Mouse (Mus musculus) midbrain, embryonic 10.5 days (tissue): ENCODE results near the gene Espl1. TPM values are rescaled to one million over a fixed set of nuclear protein-coding genes. Genes with fewer than 3 reads are reported as not detected.

Source experiments
- DNase-seq: peaks from one replicate; pipeline ENCODE4 v3.0.0-alpha.2; 2017; ENCODE audit warnings: low spot score
- H3K27ac ChIP-seq: fragments of 300-500 bp; sonication (generic); replicated peaks from 2 replicates; pipeline ENCODE4 v1.5.1; 2016; ENCODE audit warnings: mild to moderate bottlenecking
- H3K27me3 ChIP-seq: fragments of 300-500 bp; sonication (generic); 2 replicates; pipeline ENCODE4 v1.6.1; 2016; ENCODE audit warnings: low read depth, mild to moderate bottlenecking; ENCODE audit not compliant: poor library complexity, severe bottlenecking
- H3K36me3 ChIP-seq: fragments of 300-500 bp; sonication (generic); 2 replicates; pipeline ENCODE4 v1.6.1; 2016; ENCODE audit warnings: mild to moderate bottlenecking, moderate library complexity
- H3K4me1 ChIP-seq: fragments of 300-500 bp; sonication (generic); 2 replicates; pipeline ENCODE4 v1.6.1; 2016
- H3K4me3 ChIP-seq: fragments of 300-500 bp; sonication (generic); 2 replicates; pipeline ENCODE4 v1.5.1; 2016; ENCODE audit warnings: mild to moderate bottlenecking, moderate library complexity
- H3K9me3 ChIP-seq: fragments of 300-500 bp; sonication (generic); replicated peaks from 2 replicates; pipeline ENCODE4 v1.6.1; 2016; ENCODE audit warnings: mild to moderate bottlenecking
- WGBS: fragments of 180-500 bp; shearing (Covaris S2); methylation state at CpG from one replicate; pipeline ENCODE4 v1.1.7; 2016; 5-methylcytosine and 5-hydroxymethylcytosine counted together
- polyA plus RNA-seq: library from polyadenylated mRNA; unstranded; fragments of >200 nt; fragmentation: Nextera tagmentation; extraction: Ambion mirVana; gene quantifications from 2 replicates; pipeline ENCODE4 v1.2.1, GENCODE M21; 2016

Espl1 gene
- polyA plus RNA-seq, 1 experiment from 2014 or later = 54.4 TPM

DNA sequence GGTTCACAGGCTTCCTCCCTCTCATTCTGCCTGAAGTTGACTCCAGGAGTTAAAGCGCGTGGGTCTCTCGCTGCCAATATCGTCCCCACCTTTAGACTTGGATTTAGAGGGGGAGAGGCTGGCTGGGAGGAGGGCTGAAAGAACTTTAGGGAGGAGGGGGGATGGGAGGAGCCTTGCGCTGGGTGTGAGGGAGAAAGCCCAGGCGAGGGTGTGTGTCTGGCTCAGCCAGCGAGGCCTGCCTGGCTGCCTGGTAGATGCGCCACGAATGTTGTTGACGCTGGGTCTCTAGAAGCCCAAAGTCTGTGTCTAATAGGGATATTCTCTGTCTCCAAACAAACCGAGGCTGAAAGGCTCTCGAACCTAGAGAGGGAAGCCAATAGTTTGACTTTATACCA, 38.0 kb upstream of the Espl1 start:
- H3K9me3 ChIP-seq = no peaks in the 10 kb centered on the region
- H3K4me1 ChIP-seq = peaks cover 42% of the 10 kb centered on the region
- WGBS = 4% methylated on average over 12 of the region's 12 CpGs
- DNase-seq = peak; percentile 46
- no peaks in the 10 kb centered on the region for H3K36me3 ChIP-seq
- H3K27ac ChIP-seq = 0 out of 2 replicates have a peak overlapping the region, but pooled peaks have one; percentile 29
- H3K27me3 ChIP-seq = peaks cover 81% of the 10 kb centered on the region
- H3K4me3 ChIP-seq = peak overlapping the region; percentile 66

DNA sequence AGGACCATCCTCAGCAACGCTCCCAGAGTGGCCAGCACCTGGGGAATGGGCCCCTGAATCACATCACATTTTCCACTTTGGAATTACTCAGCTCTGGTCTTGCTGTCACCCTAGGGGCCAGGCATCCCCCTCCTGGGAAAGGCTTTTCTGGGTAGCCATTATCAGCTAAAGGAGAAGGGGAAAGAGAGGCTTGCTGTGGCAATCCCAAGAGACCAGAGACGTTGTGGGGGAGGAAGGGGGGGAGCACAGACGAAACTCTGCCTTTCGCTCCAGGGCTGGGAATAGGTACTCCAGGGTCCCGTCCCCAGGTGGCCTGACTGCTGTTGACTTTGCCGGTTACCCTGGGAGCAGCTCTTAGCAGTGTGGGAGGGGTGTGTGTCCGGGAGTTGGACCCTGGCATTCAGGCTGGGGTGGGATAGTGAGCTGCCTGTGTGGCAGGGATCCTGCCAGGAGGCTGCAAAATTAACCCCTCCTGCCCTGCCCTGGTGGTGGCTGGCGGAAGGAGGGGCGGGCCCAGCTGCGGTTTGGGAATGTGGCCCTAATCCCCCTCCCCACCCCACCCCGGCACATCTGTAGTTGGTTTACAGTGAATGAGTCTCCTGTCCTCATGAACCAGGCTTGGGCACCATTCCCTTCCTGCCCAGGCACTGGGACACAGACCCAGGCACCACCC, 37.3 kb upstream of the Espl1 start:
- Histone ChIP-seq H3K4me3 (0 out of 2 replicates have a peak overlapping the region, but pooled peaks have one; percentile 5), H3K27me3 (peaks cover 81% of the 10 kb centered on the region), H3K36me3 (no peaks in the 10 kb centered on the region), H3K4me1 (peaks cover 42% of the 10 kb centered on the region), H3K27ac (peak overlapping the region; percentile 29; the same call in 1 of the 2 replicates), H3K9me3 (no peaks in the 10 kb centered on the region)
- 8% methylated on average over 11 of the region's 11 CpGs for WGBS
- DNase-seq = no peak

DNA sequence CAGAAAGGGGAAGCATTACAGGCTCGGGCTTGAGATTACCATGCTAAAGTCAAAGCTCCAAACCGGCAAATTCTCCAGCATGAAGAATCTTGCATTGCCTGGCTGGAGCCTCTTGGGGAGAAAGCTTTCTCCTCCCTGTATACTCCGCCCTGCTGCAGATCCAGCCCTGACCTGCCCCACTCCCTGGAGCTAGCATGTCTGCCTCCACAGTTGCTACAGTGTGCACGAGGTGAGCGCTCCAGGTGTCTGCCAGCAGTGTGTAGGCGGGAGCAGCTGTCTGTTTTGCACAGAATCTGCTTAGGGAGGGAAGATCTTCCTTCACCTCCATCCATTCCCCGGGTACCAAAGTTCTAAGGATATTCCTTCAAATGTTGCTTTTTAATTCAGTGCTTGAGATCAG, 33.5 kb upstream of the Espl1 start:
- Histone ChIP-seq H3K9me3 (no peaks in the 10 kb centered on the region), H3K4me3 (no peak overlapping the region), H3K36me3 (no peaks in the 10 kb centered on the region), H3K27ac (no peak overlapping the region), H3K4me1 (peaks cover 21% of the 10 kb centered on the region), H3K27me3 (peaks cover 42% of the 10 kb centered on the region)
- WGBS = 48% methylated on average over 7 of the region's 7 CpGs
- no peak for DNase-seq

DNA sequence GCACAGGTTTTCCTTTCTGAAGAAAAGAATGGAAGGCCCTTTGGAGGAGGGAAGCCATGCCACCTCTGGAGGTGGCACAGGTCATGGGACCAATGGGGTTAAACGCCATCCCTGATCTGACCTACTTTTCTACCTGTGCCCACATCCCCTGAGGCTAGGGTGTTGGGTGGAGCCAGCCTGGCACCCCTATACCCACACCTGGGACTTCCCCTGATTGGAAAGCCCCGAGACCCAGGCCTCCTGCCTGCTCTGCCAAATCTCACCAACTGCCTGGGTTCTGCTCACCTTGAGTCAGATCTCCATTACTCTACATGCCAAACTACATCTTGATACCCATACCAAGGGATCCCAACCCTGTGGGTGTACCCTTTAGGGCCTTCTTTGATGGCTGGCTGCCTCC, 33.0 kb upstream of the Espl1 start:
- no peak for DNase-seq
- Histone ChIP-seq H3K36me3 (no peaks in the 10 kb centered on the region), H3K27me3 (peaks cover 38% of the 10 kb centered on the region), H3K4me3 (no peak overlapping the region), H3K9me3 (no peaks in the 10 kb centered on the region), H3K4me1 (peaks cover 17% of the 10 kb centered on the region), H3K27ac (no peak overlapping the region)
- 81% methylated on average over 2 of the region's 2 CpGs for WGBS

DNA sequence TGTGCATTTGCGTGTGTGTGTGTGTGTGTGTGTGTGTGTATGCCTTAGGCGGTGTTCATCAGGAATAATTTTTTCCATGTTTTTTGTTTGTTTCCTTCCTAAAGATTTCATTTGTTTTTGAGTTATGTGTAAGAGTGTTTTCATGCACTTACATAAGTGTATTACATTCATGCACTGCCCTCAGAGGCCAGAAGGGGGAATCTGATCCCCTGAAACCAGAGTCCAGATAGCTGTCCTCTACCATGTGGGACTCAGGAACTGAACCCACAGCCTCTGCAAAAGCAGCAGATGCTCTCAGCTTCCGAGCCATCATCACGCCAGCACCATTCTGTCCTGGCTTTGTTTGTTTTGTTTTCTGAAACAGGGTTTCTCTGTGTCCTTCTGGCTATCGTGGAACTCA, 30.5 kb upstream of the Espl1 start:
- Histone ChIP-seq H3K4me3 (no peak overlapping the region), H3K36me3 (no peaks in the 10 kb centered on the region), H3K27me3 (peaks cover 27% of the 10 kb centered on the region), H3K4me1 (peaks cover 8% of the 10 kb centered on the region), H3K27ac (no peak overlapping the region), H3K9me3 (no peaks in the 10 kb centered on the region)
- no peak for DNase-seq
- 94% methylated on average over 5 of the region's 5 CpGs for WGBS

DNA sequence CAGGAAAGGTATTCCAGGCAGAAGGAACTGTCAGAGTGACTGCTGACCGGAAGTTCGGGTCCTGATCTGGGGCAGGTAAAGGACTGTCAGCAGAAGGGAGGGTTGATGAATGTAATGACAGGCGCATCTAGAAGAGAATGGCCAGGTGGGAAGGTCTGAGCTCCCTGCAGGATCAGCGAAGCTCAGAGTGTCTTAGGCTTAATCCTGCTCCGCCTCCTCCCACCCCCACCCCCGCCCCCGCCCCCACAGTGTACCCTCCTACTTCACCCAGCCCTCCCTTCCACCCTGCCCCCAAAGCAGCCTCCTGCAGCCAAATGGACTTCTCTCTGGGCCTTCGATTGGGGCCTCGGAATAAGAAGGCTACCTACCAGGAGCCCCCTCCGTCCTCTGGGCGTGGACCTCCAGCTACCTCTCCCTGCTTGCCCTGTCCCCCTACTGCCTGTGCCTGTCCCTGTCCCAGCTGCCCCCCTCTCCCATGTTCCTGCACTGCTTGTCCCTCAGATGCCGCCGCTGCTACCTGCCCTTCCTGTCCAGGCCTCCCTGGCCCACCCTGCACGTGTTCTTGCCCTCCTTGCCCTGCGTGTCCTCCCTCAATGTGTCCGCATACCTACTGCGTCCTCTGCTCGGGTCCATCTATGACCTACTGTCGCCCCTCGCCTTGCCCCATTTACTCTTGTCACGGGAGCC, 25.6 kb upstream of the Espl1 start, which contains the start of gene Gm9918:
Gene Gm9918, plus strand, starts transcription at position 290 of the 687 bp plus-strand sequence.
- 4% methylated on average over 21 of the region's 21 CpGs for WGBS
- Histone ChIP-seq H3K9me3 (no peaks in the 10 kb centered on the region), H3K27ac (peak within 1 kb of the TSS; percentile 68), H3K36me3 (no peaks in the 10 kb centered on the region), H3K4me1 (peaks cover 19% of the 10 kb centered on the region), H3K4me3 (peak within 1 kb of the TSS; percentile 45), H3K27me3 (peaks cover 25% of the 10 kb centered on the region)
- DNase-seq = peak; percentile 26

DNA sequence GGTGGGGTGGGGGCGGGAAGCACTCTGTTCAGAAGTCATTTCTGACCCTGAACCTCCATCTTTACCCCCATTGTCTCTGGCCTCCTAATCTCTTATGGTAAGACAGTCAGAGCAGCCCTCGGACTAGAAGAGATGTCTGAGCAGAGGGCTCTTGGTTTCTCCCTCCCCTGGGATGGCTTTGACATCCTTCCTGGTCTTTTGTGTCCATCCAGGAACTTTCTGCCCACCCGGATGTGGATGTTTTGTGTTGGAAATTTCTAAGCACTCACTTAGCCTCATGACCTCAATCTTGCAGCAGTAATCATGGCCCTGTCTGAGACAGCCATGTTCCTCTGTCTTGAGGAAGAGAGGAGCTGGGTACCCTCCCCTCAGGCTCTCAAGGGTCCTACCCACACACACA, 24.6 kb upstream of the Espl1 start:
- H3K27ac ChIP-seq = no peak overlapping the region
- WGBS = 21% methylated on average over 3 of the region's 3 CpGs

DNA sequence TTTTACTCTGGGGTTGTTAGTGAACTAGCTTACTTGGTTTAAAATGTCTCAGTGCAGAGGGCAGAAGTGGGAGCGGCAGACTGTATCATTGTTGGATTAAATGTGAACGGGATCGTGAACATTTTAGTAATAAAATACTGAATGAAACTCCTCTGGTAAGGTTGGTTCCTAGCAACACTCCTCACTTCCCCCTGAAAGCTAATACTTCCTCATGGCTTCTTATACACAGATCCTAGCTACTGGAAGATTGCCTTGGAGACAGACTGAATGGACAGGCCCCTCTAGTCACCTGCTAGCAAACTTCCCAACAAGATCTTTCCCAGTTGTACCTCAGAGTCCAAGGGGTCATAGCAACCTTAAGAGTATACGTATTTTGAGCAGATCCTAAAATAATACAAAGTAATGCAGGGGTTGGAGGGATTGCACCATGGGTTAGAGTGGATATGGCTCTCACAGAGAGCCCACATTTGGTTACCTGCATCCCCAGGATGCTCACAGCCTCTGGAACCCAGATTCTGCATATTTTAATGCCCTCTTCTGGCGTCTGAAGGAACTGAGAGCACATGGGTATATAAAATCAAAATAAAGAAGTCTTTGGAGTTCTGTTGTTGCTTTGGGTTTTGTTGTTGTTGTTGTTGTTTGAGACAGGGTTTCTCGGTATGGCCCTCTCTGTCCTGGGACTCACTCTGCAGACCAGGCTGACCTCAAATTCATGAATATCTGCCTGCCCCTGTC, 21.9 kb upstream of the Espl1 start:
- H3K4me1 ChIP-seq = peaks cover 26% of the 10 kb centered on the region
- H3K9me3 ChIP-seq = no peaks in the 10 kb centered on the region
- H3K4me3 ChIP-seq = no peak overlapping the region
- H3K27ac ChIP-seq = no peak overlapping the region
- H3K36me3 ChIP-seq = no peaks in the 10 kb centered on the region
- 73% methylated on average over 6 of the region's 6 CpGs for WGBS
- H3K27me3 ChIP-seq = peaks cover 25% of the 10 kb centered on the region
- DNase-seq = no peak

More for the DNA sequence above, 24.6 kb upstream of the Espl1 start:
- peaks cover 19% of the 10 kb centered on the region for H3K4me1 ChIP-seq
- peaks cover 25% of the 10 kb centered on the region for H3K27me3 ChIP-seq
- no peak for DNase-seq
- H3K4me3 ChIP-seq = no peak overlapping the region
- H3K36me3 ChIP-seq = no peaks in the 10 kb centered on the region
- H3K9me3 ChIP-seq = no peaks in the 10 kb centered on the region

DNA sequence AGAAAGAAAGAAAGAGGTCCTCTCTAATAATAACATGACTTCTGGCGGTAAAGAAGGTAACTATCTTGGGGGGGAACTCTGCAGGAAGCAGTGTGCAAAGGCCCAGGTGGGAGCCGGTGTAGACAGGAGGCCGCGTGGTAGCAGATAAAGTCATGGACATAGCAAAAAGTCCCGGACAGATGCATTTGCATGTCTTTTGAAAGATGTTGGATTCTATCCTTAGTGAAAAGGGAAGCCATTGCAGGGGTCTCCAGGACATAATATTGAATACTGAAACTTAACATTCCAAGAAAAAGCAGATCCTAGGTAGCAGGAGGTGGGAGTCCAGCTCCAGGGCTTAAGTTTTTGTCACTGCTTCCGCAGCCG, 17.4 kb upstream of the Espl1 start:
- peaks cover 24% of the 10 kb centered on the region for H3K4me1 ChIP-seq
- peak overlapping the region; percentile 94 for H3K27ac ChIP-seq
- no peaks in the 10 kb centered on the region for H3K9me3 ChIP-seq
- no peaks in the 10 kb centered on the region for H3K27me3 ChIP-seq
- peaks cover 27% of the 10 kb centered on the region for H3K36me3 ChIP-seq
- WGBS = 38% methylated on average over 7 of the region's 7 CpGs
- peak overlapping the region; percentile 95 for H3K4me3 ChIP-seq
- DNase-seq = no peak

DNA sequence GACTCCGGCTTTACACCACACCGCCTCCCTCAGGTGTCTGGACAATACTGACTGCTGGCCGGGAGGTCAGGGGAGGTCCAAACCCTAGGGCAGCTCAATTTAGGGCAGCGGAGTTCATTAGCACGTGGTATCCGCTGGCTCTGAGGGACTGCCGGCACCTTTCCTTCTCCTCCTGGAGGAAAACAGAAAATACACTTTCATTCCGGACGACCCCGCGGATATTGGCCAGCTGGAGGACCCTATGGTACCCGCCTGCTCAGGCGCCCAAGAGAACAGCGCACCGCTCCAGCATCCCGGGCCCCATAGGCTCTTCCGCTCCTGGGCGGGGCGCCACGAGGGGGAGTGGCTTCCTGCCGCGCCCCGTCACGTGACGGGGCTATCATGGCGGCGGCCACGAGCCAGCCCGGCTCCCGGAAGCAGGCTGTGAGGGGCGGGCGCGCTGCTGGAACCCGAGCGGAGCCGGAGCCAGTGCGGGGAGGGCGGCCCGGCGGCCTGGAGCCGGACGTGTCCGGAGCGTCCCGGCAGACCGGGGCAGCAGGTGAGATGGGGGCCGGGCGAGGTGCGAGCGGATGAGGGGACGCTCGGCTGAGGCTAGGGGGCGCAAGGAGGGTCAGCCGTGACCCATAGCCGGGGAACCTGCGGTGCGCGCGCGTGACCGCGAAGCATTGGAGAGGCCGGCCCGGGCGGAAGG, 16.8 kb upstream of the Espl1 start, which contains the start of gene Mfsd5:
Gene Mfsd5, plus strand, starts transcription at position 363 of the 691 bp plus-strand sequence.
- DNase-seq = peak; percentile 93
- Histone ChIP-seq H3K27ac (peak within 1 kb of the TSS; percentile 94), H3K9me3 (no peaks in the 10 kb centered on the region), H3K36me3 (peaks cover 27% of the 10 kb centered on the region), H3K4me1 (peaks cover 24% of the 10 kb centered on the region), H3K4me3 (peak within 1 kb of the TSS; percentile 95), H3K27me3 (no peaks in the 10 kb centered on the region)
- under 1% methylated on average over 65 of the region's 65 CpGs for WGBS

DNA sequence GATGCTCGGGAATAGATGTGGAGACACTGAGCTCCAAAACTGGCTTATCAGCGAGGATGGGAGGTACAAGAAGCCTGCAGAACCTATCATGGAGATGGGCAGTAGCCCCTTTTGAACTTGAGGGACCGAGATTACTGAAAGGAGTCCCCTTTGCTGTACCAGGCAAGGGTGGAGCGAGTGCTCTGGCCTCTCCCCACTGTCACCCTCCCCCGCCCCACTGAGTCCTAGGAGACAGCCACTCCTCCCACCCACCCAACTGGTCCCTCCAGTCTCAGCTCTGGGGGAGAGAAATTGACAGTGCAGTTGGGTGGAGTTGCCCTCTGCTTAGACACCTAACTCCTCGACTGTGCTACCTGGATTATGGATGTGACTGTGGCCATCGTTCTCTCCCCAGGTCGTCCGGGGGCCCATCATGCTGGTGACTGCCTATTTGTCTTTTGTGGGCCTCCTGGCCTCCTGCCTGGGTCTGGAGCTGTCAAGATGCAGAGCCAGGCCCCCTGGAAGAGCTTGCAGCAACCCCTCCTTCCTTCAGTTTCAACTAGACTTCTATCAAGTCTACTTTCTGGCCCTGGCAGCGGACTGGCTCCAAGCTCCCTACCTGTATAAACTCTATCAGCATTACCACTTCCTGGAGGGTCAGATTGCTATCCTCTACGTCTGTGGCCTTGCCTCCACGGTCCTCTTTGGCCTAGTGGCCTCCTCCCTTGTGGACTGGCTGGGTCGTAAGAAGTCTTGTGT, 16.1 kb upstream of the Espl1 start:
- 34% methylated on average over 13 of the region's 13 CpGs for WGBS
- Histone ChIP-seq H3K27me3 (no peaks in the 10 kb centered on the region), H3K27ac (peak overlapping the region; percentile 94), H3K4me3 (peak overlapping the region; percentile 95), H3K9me3 (no peaks in the 10 kb centered on the region), H3K36me3 (peaks cover 27% of the 10 kb centered on the region), H3K4me1 (peaks cover 24% of the 10 kb centered on the region)
- no peak for DNase-seq

DNA sequence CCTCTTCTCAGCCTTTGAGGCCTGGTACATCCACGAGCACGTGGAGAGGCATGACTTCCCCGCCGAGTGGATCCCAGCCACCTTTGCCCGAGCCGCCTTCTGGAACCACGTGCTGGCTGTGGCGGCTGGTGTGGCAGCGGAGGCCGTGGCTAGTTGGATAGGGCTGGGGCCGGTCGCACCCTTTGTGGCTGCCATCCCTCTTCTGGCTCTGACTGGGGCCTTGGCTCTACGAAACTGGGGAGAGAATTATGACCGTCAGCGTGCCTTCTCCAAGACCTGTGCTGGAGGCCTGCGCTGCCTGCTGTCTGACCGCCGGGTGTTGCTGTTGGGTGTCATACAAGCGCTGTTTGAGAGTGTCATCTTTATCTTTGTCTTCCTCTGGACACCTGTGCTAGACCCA, 15.4 kb upstream of the Espl1 start:
- 97% methylated on average over 19 of the region's 19 CpGs for WGBS
- H3K4me3 ChIP-seq = peak overlapping the region; percentile 95
- H3K4me1 ChIP-seq = peaks cover 24% of the 10 kb centered on the region
- no peaks in the 10 kb centered on the region for H3K9me3 ChIP-seq
- DNase-seq = no peak
- no peaks in the 10 kb centered on the region for H3K27me3 ChIP-seq
- H3K36me3 ChIP-seq = peaks cover 27% of the 10 kb centered on the region
- no peak overlapping the region for H3K27ac ChIP-seq
